Mouse (Mus musculus) cortical plate, adult 2 months (tissue): ENCODE measurements around the gene Copg2. TPM values are rescaled to one million over a fixed set of nuclear protein-coding genes. Genes with fewer than 3 reads are reported as not detected.

Experiments used
- H3K27ac ChIP-seq: fragments of 200-500 bp; 2 replicates; pipeline ENCODE4 v1.5.1; 2012; ENCODE audit warnings: low read length, control low read depth, inconsistent platforms; ENCODE audit not compliant: insufficient read depth
- H3K4me1 ChIP-seq: fragments of 200-500 bp; 2 replicates; pipeline ENCODE4 v1.6.1; 2011; ENCODE audit warnings: low read length; ENCODE audit not compliant: control insufficient read depth, insufficient read depth
- H3K4me3 ChIP-seq: fragments of 200-500 bp; 2 replicates; pipeline ENCODE4 v1.5.1; 2011; ENCODE audit warnings: mild to moderate bottlenecking, low read length, control low read depth; ENCODE audit not compliant: insufficient read depth
- CTCF ChIP-seq: fragments of 200-500 bp; IDR thresholded peaks from 2 replicates; pipeline ENCODE4 v1.5.1; 2011; ENCODE audit warnings: mild to moderate bottlenecking, control low read depth, low read length; ENCODE audit not compliant: insufficient read depth; ENCODE audit errors: extremely low read depth
- POLR2A ChIP-seq: fragments of 200-500 bp; IDR thresholded peaks from 2 replicates; pipeline ENCODE4 v1.6.1; 2011; ENCODE audit warnings: mild to moderate bottlenecking, low read length, control low read depth; ENCODE audit not compliant: insufficient read depth; ENCODE audit errors: extremely low read depth
- polyA plus RNA-seq: library from polyadenylated mRNA; depleted of rRNA; stranded (reverse); fragments of >200 nt; gene quantifications from 2 replicates; pipeline ENCODE4 v1.2.3, GENCODE M21; 2012

Copg2 gene
- polyA plus RNA-seq, 1 experiment = 56.5 TPM

DNA sequence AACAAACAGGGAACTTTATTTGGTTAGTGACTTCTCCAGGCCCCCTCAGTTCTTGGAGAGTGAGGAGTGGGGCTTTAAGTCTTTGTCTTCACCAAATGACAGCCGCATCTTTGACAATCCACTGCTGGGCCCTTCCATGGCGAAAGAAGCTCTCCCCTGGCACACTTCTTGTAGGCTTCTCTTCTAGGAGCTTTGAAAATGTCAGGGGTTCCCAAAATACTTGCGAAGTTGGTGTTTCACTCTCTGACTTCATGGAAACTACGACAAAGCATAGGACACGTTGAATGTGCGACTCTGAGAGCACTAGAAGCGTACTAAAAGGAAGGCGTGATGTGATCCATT is 363 bp upstream of the Copg2 start:
- Histone ChIP-seq H3K4me1 (no peaks in the 10 kb centered on the region), H3K27ac (no peak overlapping the region), H3K4me3 (peak overlapping the region; percentile 50)
- TF ChIP-seq POLR2A (no peak), CTCF (no peak)

DNA sequence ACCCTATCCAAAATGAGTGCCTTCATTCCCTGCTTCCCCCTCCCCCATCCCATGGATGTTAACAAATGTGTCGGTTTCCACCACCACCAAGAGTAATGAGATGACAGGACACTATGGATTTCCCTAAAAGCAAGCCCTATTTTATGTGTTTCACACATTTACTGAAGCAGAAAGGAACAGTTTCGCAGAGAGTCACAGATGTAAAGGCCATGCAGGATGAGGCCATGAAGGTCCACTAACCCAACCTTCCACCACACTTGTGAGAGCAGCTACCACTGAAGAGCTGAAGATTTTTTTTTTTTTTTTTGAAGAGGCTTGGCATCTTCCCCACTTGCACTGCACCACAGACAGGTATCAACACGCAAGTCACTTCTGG is 787 bp downstream of the Copg2 start:
- TF ChIP-seq CTCF (no peak), POLR2A (no peak)

DNA sequence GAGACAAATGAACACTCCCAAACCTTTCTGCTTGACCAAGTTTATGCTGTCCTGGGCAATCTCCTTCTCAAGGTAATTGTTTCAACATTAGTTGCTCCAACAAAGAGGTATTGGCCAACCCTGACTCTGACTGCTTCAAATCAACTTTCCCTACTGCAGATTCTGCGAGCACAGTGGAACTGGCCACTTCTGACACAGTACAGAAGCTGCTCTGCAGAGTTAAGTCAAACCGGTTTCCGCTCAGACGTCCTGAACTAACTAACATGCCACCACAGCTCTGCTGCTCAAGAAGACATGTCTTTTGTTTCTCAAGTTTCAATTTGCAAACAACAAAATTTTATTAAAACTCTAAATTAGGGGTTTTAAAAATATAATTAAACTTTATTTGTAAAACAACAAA is 3.5 kb downstream of the Copg2 start:
- Histone ChIP-seq H3K4me3 (no peak overlapping the region), H3K4me1 (no peaks in the 10 kb centered on the region), H3K27ac (no peak overlapping the region)
- TF ChIP-seq CTCF (no peak), POLR2A (no peak)

More for the DNA sequence above, 787 bp downstream of the Copg2 start:
- H3K27ac ChIP-seq = no peak overlapping the region
- H3K4me3 ChIP-seq = peak overlapping the region; percentile 50
- no peaks in the 10 kb centered on the region for H3K4me1 ChIP-seq

GRCm38 (mm10) chr6:30891761-30892160 is 4.8 kb downstream of the Copg2 start:
- Histone ChIP-seq H3K27ac (no peak overlapping the region), H3K4me3 (no peak overlapping the region), H3K4me1 (no peaks in the 10 kb centered on the region)
- TF ChIP-seq POLR2A (no peak), CTCF (no peak)

DNA sequence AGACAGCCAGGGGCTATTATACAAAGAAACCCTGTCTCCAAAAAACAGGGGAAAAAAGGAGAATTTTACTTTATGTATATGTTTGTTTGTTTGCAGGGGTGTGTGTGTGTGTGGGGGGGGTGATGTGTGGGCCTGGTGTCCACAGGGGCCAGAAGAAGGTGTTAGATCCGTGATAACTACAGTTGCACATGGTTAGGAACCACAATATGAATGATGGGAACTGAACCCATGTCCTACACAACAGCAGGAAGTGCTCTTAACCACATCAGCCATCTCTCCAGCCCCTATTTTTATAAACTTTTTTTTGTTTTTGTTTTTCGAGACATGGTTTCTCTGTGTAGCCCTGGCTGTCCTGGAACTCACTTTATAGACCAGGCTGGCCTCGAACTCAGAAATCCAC is 11.7 kb downstream of the Copg2 start:
- Histone ChIP-seq H3K4me3 (no peak overlapping the region), H3K4me1 (no peaks in the 10 kb centered on the region), H3K27ac (no peak overlapping the region)
- TF ChIP-seq CTCF = no peak
- no peak for TF ChIP-seq POLR2A

GRCm38 (mm10) chr6:30883491-30883890 is 13.1 kb downstream of the Copg2 start:
- H3K27ac ChIP-seq = no peak overlapping the region
- H3K4me3 ChIP-seq = no peak overlapping the region
- no peaks in the 10 kb centered on the region for H3K4me1 ChIP-seq
- TF ChIP-seq POLR2A = no peak
- TF ChIP-seq CTCF = no peak

- TF ChIP-seq POLR2A (no peak), CTCF (no peak)
- Histone ChIP-seq H3K4me3 (no peak overlapping the region), H3K27ac (no peak overlapping the region), H3K4me1 (no peaks in the 10 kb centered on the region)
Observed at GRCm38 (mm10) chr6:30876661-30877060, 19.9 kb downstream of the Copg2 start.

DNA sequence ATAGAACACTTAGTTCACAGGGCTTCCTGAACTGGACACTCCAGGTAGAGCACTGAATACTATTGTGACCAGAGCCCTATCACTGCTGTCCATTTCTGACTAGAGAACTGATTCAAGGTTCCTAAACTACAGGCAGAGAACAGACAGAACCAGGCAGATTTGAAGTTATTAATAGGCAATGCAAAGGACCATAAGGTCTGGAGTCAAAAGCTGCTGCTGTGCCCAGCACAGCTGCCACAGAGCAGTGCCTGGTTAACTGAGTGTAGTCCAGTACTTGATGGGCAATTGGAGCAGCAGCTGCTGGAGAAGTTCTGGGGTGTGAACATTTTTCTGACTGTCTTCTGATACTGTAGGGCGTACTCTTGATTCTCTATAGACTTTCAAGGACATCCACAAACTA is 30.1 kb downstream of the Copg2 start:
- Histone ChIP-seq H3K4me3 (no peak overlapping the region), H3K27ac (no peak overlapping the region), H3K4me1 (no peaks in the 10 kb centered on the region)
- TF ChIP-seq CTCF (no peak), POLR2A (no peak)

- no peaks in the 10 kb centered on the region for H3K4me1 ChIP-seq
- no peak overlapping the region for H3K4me3 ChIP-seq
- H3K27ac ChIP-seq = no peak overlapping the region
- TF ChIP-seq CTCF = no peak
- no peak for TF ChIP-seq POLR2A
Observed at GRCm38 (mm10) chr6:30865031-30865678, 31.4 kb downstream of the Copg2 start.

- no peak for TF ChIP-seq CTCF
- no peak for TF ChIP-seq POLR2A
- Histone ChIP-seq H3K27ac (no peak overlapping the region), H3K4me3 (no peak overlapping the region)
Observed at GRCm38 (mm10) chr6:30855956-30856355, 40.6 kb downstream of the Copg2 start.

More at GRCm38 (mm10) chr6:30855956-30856355, 40.6 kb downstream of the Copg2 start:
- no peaks in the 10 kb centered on the region for H3K4me1 ChIP-seq
